Mouse (Mus musculus) urinary bladder, postnatal 14 days (tissue): Measurements from ENCODE around the gene Lgals9.

Experiments
- DNase-seq: peaks from one replicate; pipeline ENCODE4 v3.0.0; 2021; ENCODE audit warnings: low spot score

Lgals9 gene

GRCm38 (mm10) chr11:78984483-78985177, at the start of gene Lgals9:
Gene Lgals9, minus strand, starts transcription at chr11:78984946.
- peak; percentile 73 for DNase-seq

- DNase-seq = no peak
Measured at GRCm38 (mm10) chr11:79033636-79034035, 48.9 kb upstream of the Lgals9 start.

GRCm38 (mm10) chr11:79033021-79033420, 48.3 kb upstream of the Lgals9 start:
- DNase-seq = no peak

GRCm38 (mm10) chr11:79031452-79031746, 46.7 kb upstream of the Lgals9 start:
- no peak for DNase-seq

- DNase-seq = peak; percentile 90
Measured at GRCm38 (mm10) chr11:79030570-79031451, 46.1 kb upstream of the Lgals9 start.

- no peak for DNase-seq
Measured at GRCm38 (mm10) chr11:79023751-79024150, 39.0 kb upstream of the Lgals9 start.

GRCm38 (mm10) chr11:79023342-79023741, 38.6 kb upstream of the Lgals9 start:
- DNase-seq = no peak

GRCm38 (mm10) chr11:79022836-79023235, 38.1 kb upstream of the Lgals9 start:
- DNase-seq = no peak

DNA sequence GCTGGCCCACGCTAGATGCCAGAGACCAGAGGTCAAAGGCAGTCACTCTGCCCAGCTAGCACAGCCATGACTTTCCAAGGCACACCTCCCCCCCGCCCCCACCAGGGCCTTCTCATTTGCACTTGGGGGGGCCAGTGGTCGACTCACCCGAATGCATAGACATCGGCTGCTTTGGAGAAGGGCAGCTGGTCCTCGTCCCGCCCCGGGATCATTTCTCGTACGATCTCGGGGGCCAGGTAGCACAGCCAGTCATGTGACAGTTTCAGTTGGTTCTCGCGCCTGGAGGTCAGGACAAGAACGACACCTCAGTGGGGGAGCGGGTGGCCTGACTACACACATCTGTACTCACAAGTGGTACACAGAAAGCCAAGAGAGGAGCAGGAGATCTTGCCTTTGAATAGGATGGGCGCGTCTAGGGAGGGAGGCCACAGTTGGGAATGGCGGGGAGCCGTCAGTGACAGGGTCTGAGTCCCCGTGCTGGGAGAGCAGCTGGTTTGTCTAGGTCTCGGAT, 35.8 kb upstream of the Lgals9 start:
- no peak for DNase-seq

DNA sequence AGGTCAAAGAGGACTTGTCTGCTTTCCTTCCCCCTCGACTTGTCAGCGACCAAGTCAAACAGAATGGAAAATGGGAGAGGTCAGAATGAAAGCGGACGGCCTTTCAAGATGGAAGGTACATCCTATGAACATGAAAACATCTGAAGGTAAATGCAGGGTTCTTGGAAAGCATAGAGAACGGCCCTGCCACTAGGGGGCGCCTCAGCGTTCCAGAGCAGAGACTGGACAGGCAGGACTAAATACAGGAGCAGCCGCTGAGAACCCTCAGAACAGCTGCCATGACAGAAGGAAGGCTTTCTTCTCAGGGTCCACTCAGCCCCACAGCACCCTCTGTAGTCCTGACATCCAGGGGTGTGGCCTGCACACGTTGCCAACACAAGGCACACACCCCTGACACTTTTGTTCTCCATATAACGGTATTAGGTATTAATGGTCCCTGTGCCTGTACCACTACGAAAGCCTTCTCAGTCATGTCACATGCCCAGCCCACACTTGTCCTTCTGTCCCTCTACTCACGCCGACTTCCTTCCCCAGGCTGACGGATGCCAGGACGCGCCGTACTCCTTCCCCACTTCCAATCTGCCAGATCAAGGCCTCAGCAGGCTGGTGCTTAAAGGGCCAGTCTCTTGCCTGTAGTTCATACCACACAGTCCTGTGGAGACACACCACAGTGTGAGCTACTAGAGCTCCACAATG, 35.2 kb upstream of the Lgals9 start:
- DNase-seq = peak; percentile 47

DNA sequence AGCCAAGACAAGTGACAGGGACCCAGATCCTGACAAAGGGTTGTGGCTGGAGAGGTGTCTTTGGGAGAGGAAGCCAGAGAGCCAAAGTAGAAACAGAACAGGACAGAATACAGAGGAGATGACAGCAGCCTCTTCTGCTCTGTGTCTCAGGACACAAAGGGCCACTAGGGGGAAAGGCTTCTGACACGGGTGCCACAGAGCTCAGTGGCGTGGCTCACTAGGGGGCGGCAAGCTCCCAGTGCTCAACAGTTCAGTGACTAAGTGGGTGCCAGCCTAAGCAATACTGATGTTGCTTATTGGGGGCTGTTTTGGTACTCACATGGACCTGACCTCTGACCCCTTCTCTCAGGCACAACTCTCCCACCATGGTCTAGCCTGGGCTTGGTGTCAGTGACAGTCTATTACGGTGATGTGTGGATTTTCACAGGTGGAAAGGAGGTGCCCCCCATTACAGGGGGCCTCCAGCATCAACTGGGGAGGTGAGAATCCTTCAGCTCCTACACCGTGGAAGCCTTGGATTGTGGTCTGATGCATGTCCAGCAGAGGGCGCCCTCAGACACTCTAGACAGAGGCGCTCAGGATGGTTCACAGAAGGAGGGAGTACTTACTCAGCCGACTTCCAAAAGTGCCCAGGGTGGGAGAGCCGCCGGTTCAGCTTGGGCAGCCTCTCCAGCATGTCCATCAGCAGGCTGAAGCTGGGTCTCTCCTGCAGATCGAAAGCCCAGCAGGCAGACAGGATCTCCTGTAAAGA, 34.4 kb upstream of the Lgals9 start:
- peak; percentile 81 for DNase-seq

- DNase-seq = no peak
Measured at GRCm38 (mm10) chr11:79017161-79017606, 32.4 kb upstream of the Lgals9 start.

DNA sequence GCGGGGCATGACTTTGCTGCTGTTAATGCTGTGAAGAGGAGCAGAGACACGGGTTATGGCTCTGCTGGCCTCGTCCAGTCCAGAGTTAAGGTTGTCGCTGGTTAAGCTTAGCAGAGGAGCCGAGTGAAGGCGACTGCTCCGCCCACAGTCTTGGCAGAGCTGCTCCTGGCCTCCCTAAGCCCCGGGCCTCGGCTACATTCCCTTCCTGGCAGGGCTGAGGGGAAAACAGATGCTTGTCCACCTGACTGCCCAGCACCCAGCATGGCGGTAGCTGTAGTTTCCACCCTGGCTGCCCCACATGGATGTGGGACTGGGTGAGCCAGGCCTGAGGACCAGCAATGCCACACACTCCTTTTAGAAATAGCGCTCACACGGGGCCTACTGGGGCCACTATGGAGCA, 31.5 kb upstream of the Lgals9 start:
- no peak for DNase-seq

DNA sequence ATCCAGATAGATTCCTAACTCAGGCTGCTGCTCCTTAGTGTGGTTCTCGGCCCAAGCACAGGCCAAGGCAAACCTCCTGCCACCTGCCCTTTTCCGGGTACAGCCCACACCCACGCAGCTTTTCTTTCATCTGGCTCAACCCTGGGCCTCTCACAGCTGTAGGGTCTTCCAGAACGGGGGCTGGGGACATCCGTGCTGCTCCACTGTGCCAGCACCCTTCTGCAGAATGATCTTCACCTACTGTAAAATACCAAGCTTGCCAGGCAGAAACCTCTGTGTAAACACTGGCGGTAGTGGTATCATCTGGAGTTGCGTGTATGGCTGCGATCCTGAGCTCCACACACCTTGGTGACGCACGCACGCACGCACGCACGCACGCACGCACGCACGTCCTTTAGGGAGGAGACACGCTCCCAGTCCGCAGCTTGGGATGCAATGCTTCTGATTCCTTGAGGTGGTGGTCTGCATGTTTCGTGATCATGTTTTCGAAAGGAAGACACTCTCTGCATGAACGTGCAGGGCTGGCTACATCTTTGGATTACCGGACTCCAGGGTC, 31.0 kb upstream of the Lgals9 start:
- DNase-seq = no peak

DNA sequence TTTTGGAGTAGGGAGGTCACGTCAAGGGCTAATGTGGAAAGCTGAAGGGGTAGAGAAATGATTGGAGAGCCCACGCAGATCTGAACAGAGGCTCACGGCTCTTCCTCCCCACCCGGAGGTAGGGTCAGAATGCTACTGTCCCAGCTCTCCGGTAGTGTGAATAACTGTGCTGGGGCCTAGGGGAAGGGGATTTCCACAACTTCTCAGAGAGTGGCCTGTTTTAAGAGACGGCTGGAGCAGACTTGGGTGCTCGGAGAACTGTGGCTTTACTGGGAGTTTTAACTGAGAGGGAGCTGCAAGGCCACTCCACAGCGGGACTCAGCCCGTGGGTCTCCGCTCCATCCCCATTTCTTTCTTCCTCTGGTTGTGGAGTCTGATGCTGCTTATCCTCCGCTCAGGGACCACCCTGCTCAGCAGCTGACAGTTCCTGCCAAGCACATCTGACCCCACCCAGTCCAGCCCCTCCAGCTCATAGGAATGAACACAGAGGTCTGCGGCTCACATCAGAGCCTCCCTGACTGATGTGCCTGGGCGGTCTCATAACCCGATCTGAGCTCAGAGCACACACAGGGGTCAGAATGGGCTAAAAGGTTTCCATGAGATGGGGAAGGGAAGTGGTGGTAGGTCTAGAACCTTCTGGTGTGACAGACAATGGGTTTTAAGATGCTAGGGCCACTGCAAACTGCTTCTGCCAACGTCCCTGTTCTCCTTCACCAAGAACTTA, 30.0 kb upstream of the Lgals9 start:
- no peak for DNase-seq

- DNase-seq = no peak
Measured at GRCm38 (mm10) chr11:79013806-79014205, 29.1 kb upstream of the Lgals9 start.

GRCm38 (mm10) chr11:79013056-79013455, 28.3 kb upstream of the Lgals9 start:
- no peak for DNase-seq

DNA sequence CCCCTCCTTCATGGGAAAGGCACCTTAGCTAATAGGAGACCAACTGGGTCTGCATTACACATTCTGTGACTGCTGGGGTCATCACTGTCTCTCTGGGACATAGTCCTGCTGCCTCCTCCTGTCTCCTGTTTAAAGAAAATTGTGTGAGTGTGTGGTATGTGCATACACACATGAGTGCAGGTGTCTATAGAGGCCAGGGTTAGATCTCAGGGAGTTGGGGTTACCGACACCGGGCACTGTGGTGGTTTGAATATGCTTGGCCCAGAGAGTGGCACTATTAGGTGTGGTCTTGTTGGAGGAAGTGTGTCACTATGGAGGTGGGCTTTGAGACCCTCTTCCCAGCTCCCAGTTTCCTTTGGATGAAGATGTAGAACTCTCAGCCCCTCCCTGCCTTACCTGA, 27.8 kb upstream of the Lgals9 start:
- no peak for DNase-seq

GRCm38 (mm10) chr11:79008891-79009290, 24.1 kb upstream of the Lgals9 start:
- no peak for DNase-seq

DNA sequence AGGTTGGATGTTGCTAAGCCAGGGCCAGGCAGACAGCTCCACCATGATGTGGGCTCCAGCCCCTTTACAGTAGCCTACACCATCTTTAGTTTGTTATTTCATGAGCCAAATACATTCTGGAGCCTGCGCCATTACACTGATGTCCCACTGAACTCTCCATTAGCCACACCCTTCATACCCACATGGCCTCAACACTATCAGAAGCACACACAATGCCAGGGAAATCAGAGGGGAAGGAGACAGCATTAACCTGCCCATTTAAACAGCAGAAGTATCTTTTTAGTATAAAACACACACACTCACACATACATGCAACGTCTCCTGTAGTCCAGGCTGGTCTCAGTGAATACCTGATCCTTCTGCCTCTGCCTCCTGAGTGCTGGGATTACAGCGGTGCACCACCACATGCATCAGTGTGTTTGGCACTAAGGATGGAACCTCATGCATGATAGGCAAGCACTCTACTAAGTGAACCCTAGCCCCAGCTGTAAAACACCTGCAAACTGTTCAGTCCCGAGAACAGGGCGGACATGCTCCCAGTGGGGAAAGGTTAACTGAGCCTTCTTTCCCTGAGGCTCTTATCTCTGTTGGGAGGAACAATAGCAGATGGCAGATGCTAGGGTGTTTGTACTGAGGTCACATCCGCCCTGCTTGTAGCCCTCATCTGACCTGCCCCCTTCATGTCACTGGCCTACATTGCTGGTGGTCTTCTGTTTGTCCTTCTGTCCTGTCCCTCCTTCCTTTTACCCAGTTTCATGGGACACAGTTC, 23.4 kb upstream of the Lgals9 start:
- no peak for DNase-seq
